Mouse (Mus musculus) embryonic fibroblast, embryonic 13.5 days (primary cell): Measurements from ENCODE around the gene Pnkd. TPM values are rescaled to one million over a fixed set of nuclear protein-coding genes. Genes with fewer than 3 reads are reported as not detected.

ENCODE experiments used
- H3K27ac ChIP-seq: 2 replicates; pipeline ENCODE4 v1.5.1; 2012; ENCODE audit warnings: low read length, control low read depth, inconsistent platforms; ENCODE audit not compliant: insufficient read depth
- H3K4me1 ChIP-seq: 2 replicates; pipeline ENCODE4 v1.6.1; 2011; ENCODE audit warnings: low read length; ENCODE audit not compliant: control insufficient read depth, insufficient read depth
- H3K4me3 ChIP-seq: 2 replicates; pipeline ENCODE4 v1.5.1; 2011; ENCODE audit warnings: mild to moderate bottlenecking, control low read depth, low read length; ENCODE audit not compliant: insufficient read depth
- CTCF ChIP-seq: IDR thresholded peaks from 2 replicates; pipeline ENCODE4 v1.5.1; 2011; ENCODE audit warnings: mild to moderate bottlenecking, control low read depth, low read length, moderate library complexity, borderline replicate concordance; ENCODE audit not compliant: insufficient read depth
- POLR2A ChIP-seq: IDR thresholded peaks from 2 replicates; pipeline ENCODE4 v1.6.1; 2011; ENCODE audit warnings: low read depth, mild to moderate bottlenecking, control low read depth, low read length, moderate library complexity
- polyA plus RNA-seq: library from polyadenylated mRNA; stranded (reverse); fragments of >200 nt; gene quantifications from 2 replicates; pipeline ENCODE4 v1.2.4, GENCODE M21; 2011; ENCODE audit warnings: low read depth; ENCODE audit not compliant: missing spikeins, insufficient read length

Gene Pnkd
- polyA plus RNA-seq, 1 experiment, result 21.5 TPM

DNA sequence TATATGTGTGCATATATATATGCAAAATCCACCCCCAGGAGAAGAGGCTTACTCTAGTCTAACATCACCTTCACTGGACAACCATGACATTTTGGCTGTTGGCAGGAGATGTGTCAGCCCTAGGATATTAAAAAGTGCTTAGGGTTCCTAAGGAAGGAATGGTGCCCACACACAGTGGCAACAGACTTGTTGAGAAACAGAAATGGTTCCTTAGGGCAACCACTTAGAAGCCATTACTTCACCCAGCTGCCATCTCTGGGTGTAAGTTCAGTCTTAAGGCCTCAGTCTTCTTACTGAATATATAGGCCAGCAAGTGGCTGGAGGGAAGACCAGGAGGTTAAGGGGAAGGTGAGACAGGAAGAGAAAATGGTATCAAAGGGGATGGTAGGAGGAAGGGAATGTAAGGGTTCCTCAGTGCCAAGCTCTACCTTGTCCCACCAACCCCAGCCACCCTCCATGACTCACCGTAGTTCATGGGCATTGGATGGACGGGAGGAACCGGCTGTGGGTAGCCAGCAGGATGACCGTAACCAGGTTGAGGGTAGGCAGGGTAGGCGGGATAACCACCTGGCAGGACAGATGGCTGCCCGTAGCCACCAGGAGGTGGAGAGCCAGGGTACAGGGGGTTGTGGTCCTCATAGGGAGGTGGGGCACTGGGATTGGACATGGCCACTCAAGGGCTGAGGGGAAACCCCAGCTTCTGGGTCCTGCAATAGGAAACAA lies 10.2 kb downstream of the Pnkd start:
- peak overlapping the region; percentile 91 for H3K27ac ChIP-seq
- peaks cover 35% of the 10 kb centered on the region for H3K4me1 ChIP-seq
- TF ChIP-seq CTCF (no peak), POLR2A (no peak)
- no peak overlapping the region for H3K4me3 ChIP-seq

DNA sequence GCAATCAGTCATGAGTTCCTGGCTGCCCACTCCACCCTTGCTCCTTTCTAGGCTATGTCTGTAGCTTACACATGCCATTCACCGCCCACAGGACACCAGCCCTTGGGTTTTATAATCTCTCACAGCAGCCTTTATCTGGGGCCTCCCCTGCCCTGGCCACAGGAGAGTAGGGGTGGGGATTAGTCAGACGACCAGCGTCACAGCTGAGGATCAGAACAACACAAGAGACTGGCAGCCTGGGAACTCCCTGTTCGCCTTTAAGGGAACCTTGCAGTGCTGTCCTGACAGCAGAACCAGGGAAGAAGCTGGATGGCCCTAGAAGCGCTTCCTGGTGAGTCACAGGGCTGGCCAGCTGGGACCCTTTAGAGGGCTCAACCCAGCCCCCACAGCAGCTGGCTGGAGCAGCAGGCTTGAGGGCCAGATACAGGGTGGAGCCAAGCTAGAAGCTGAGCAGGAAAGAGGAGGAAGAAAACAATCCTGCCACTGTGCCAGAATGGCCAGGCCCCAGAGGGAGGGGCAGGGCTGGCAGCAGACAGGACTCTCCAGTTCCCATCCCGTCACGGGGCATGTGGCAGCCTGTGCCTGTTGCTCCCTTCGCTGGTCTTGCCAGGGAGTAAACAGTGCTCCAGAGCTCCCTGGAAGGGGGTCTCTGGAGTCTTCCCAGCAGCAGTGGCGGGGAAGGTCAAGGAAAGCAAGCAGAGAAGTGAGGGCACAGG lies 10.9 kb downstream of the Pnkd start:
- Histone ChIP-seq H3K4me1 (peaks cover 36% of the 10 kb centered on the region), H3K4me3 (no peak overlapping the region), H3K27ac (peak overlapping the region; percentile 91)
- TF ChIP-seq POLR2A, result peak; percentile 67
- TF ChIP-seq CTCF, result no peak

DNA sequence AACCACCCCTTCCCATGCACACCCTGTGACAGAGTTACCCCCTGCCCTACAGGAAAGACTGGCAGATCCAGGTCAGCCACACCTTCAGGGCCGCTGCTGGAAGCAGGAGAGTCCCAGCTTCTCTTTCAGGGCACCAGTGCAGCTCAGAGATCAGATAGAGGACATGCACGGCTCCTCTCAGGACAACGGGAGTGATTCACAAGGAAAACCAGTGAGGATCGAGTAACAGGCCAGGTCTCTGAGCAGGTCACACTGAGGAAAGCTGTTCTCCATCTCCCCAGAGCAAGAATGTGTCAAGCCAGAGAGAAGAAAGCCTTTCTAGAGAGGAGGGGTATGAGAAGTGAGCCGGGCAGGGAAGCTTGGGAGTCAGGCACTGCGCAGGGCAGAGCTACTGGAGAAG lies 11.7 kb downstream of the Pnkd start:
- TF ChIP-seq CTCF (no peak), POLR2A (no peak)
- peak overlapping the region; percentile 91 for H3K27ac ChIP-seq
- no peak overlapping the region for H3K4me3 ChIP-seq
- H3K4me1 ChIP-seq, result peaks cover 39% of the 10 kb centered on the region

DNA sequence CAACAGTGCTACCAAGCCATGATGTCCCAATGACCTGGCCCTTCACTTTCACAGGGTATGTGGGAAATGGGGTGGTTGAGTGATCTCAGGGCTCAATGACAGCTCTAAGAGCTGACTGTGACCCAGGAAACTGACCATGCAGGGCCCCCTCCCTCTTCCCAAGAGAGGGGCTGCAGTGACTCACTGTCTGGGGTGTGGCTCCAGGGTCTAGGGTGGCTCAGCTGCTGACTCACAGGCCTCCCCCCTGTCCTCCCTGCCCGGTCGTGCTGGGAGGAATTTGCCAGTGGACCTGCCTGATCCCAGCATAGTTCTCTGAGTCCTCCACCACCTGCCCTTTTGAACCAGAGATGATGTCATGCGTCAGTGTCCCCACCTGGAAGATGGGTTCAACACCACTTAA lies 12.5 kb downstream of the Pnkd start:
- peak overlapping the region; percentile 91 for H3K27ac ChIP-seq
- H3K4me1 ChIP-seq, result peaks cover 45% of the 10 kb centered on the region
- TF ChIP-seq POLR2A (no peak), CTCF (no peak)

DNA sequence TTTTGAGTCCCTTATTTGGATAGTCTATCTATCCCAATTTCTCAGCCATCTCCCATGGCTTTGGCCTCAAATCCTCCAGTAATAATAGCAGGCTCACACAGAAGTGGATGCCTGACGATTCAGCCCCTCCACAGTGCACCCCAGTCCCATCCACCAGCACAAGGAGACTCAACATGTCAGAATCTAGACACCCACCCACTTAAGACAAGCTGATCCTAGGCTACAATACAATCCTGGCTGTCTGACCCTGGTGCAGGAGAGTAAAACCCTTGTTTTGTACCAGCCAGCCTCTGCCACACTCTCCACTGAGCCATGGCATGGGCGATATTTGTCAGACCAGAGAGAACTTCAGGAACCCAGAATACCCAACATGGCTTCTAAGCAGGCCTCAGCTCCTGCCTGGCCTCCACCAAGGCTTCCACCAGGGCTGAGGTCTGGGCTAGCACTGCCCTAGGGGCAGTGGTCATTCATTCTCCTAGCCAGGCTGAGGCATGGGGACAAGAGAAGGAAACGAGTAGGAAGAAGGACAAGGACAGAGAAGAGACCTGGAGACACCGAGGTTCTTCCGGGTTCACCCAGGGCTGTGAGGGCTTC lies 13.5 kb downstream of the Pnkd start:
- Histone ChIP-seq H3K4me3 (no peak overlapping the region), H3K27ac (peak overlapping the region; percentile 91), H3K4me1 (peaks cover 47% of the 10 kb centered on the region)
- no peak for TF ChIP-seq CTCF
- no peak for TF ChIP-seq POLR2A

More for the DNA sequence above, 12.5 kb downstream of the Pnkd start:
- no peak overlapping the region for H3K4me3 ChIP-seq

DNA sequence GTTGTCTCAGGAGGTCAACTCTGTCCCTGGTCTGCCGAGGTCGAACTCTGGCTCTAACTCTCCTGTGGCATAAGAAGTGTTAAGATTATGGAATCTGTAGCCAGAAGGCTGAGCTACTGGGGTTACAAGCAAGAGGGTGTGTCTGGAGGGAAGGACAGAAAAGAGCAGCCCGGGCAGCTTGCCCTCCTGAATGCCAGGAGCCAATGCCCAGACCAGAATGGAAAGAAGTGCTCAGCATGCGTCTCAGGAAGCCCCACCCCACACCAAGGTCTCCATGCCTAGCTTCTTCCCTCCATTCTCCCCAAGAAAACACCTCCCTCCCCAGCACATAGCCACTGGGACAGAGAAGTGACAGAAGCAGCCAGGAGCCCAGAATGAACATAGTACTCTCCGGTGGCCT lies 14.3 kb downstream of the Pnkd start:
- TF ChIP-seq POLR2A (no peak), CTCF (no peak)
- peak overlapping the region; percentile 91 for H3K27ac ChIP-seq
- H3K4me3 ChIP-seq, result no peak overlapping the region
- H3K4me1 ChIP-seq, result peaks cover 47% of the 10 kb centered on the region

DNA sequence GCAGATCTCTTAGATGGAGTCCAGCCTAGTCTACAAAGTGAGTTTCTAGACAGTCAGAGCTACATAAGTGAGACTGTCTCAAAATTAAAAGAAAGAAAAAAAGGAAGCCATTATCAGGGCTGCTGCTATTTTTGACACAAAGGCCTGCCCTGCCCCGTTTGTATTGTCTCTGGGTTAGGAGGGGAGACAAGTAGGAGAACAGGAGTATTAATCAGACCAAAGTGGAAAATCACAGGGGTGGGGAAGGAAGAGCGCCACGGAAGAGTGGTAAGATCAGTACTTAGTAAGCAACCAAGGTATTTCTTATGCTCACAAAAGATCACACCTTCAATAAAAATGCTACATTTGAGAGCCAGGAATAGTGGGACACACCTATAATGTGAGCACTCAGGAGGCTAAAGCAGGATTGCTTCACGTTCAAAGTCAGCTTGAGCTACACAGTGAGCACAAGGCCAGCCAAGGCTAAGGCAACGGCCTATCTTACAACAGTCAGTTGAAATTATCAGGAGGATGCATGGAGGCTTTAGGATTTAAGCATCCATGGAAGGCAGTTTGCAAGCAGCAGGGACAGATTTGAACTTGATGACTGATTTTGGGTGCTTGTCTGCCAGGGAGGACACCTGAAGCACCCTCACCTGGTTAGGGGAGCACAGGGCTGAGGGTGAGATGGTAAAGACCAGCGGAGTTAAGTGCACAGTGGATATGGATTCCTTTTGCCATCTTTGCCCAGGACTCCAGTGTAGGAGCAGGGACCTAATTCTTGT lies 15.8 kb downstream of the Pnkd start:
- no peak for TF ChIP-seq POLR2A
- TF ChIP-seq CTCF, result no peak
- H3K4me3 ChIP-seq, result no peak overlapping the region
- no peak overlapping the region for H3K27ac ChIP-seq
- H3K4me1 ChIP-seq, result peaks cover 44% of the 10 kb centered on the region

DNA sequence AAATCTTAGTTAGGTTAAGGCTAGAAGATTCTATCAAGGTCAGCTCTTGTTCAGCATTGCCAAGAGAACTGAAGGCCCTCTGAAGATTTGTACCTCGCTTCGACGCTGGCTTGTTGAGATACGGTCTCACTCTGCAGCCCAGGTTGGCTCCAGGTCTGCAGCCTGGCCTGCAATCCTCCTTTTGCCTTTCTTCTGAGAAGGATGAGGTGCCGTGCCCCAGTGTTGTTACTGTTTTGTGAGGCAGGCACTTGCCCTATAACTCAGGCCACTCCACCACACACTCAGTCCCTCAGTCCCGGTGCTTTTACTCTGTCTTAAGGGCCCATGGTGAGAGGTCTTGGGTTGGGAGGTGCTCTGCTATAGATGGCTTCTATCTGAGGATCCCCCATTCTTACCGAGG lies 17.5 kb downstream of the Pnkd start:
- peaks cover 31% of the 10 kb centered on the region for H3K4me1 ChIP-seq

DNA sequence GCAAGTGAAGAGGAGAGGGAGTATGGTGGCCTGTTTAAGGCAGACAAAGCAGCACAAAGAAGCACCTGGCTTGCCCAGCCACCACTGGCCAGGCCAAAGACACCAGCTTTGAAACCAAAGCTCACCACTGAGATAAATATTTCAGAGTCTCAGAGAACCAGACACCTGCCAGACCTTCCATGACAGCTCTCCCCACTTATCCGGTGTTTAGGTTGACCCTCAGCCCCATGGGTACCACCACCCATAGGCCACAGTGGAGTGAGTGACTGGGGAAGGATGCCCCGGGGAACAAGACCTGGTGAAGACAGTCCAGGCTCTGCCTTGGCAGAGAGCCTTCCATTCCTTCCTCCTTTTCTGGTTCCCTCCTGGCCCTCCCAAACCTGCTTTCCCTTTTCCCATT lies 18.1 kb downstream of the Pnkd start:
- Histone ChIP-seq H3K27ac (no peak overlapping the region), H3K4me3 (peak overlapping the region; percentile 87), H3K4me1 (peaks cover 27% of the 10 kb centered on the region)
- TF ChIP-seq CTCF (no peak), POLR2A (no peak)

More for the DNA sequence above, 17.5 kb downstream of the Pnkd start:
- Histone ChIP-seq H3K4me3 (peak overlapping the region; percentile 87), H3K27ac (no peak overlapping the region)
- TF ChIP-seq CTCF (no peak), POLR2A (0 out of 2 replicates have a peak, but pooled peaks have one; percentile 17)
